Mouse (Mus musculus): ENCODE data around the gene Myt1l.

The Myt1l gene

DNA sequence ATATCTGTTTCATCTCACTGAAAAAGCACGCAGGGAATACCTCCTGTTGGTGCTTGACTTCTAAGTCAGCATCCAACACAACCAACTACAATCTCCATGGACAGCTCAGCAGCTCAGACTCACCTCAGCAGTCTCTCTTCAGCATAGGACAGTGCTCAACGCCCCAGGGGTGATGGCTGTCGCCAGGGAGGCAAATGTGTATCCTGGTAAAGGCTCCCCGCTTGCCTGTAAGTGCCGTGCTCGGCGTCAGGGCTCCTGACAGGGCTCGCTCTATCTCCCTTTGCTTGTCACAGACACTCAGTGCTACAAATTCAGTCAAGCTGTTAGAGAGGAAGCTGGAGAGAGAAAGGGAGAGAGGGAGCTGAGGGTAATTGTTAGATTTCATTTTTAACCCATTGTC lies 158.1 kb downstream of the Myt1l start:
- H3K27me3 ChIP-seq (ENCODE audit: insufficient read depth, low read length) = no peaks in the 10 kb centered on the region
- no peaks in the 10 kb centered on the region for H3K36me3 ChIP-seq (ENCODE audit: insufficient read depth, low read length)

DNA sequence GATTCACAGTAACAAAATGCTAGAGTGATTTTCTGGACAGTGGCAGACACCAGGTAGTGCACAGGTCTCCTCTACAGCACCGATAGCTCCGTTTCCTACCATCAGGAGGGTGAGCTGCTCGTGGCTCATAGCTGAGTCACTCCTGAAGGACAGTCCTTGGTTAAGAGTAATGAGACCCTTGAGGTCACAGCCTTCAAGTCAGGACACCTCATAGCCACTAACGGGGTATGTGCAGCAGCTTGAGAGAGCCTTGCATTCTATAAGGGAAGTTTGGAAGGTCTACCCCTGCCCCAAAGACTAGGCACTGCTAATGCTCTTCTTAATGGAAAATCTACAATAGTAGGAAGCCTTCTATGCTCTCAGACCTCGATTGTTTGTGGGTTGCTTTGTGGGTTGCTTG lies 163.4 kb downstream of the Myt1l start:
- Histone ChIP-seq H3K4me3 (replicated peaks; ENCODE audit: low read length) (no peak overlapping the region), H3K9me3 (ENCODE audit: low read length) (no peaks in the 10 kb centered on the region), H3K4me1 (replicated peaks; ENCODE audit: low read depth, low read length) (no peaks in the 10 kb centered on the region), H3K36me3 (ENCODE audit: insufficient read depth, low read length) (no peaks in the 10 kb centered on the region), H3K27me3 (ENCODE audit: insufficient read depth, low read length) (no peaks in the 10 kb centered on the region)
- TF ChIP-seq CTCF (conservative IDR thresholded peaks at IDR 0.05; ENCODE audit: low read length) (no peak), NANOG (IDR thresholded peaks at IDR 0.05; ENCODE audit: borderline replicate concordance, low read length) (no peak)

More for the DNA sequence above, 158.1 kb downstream of the Myt1l start:
- no peak for TF ChIP-seq CTCF (conservative IDR thresholded peaks at IDR 0.05; ENCODE audit: low read length)
- no peaks in the 10 kb centered on the region for H3K9me3 ChIP-seq (ENCODE audit: low read length)
- H3K4me3 ChIP-seq (replicated peaks; ENCODE audit: low read length) = no peak overlapping the region
- H3K4me1 ChIP-seq (replicated peaks; ENCODE audit: low read depth, low read length) = no peaks in the 10 kb centered on the region

DNA sequence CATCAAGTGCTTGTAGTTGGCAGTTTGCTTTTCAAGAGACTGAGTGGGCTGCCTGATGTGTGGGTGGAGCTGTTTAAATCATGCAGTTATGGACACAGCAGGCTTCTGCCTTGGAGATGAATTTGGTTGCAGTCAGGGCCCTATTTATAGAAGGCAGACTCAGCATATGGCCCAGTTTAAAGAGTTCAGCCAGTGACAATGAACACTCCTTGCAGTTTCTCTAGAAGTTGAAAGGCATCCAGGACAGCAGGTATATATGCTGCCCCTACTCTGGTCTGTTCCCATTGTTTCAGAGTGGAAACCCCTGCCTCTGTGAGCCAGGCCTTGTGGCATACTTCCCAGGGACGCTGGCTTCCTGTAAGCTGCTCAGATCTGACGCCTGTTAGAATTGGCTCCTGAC lies 167.0 kb downstream of the Myt1l start:
- Histone ChIP-seq H3K36me3 (ENCODE audit: insufficient read depth, low read length) (no peaks in the 10 kb centered on the region), H3K4me1 (replicated peaks; ENCODE audit: low read depth, low read length) (no peaks in the 10 kb centered on the region), H3K4me3 (replicated peaks; ENCODE audit: low read length) (no peak overlapping the region), H3K27me3 (ENCODE audit: insufficient read depth, low read length) (no peaks in the 10 kb centered on the region), H3K9me3 (ENCODE audit: low read length) (no peaks in the 10 kb centered on the region)
- TF ChIP-seq NANOG (IDR thresholded peaks at IDR 0.05; ENCODE audit: borderline replicate concordance, low read length) (no peak), POU5F1 (IDR thresholded peaks at IDR 0.05; ENCODE audit: borderline replicate concordance, low read length) (no peak), CTCF (conservative IDR thresholded peaks at IDR 0.05; ENCODE audit: low read length) (no peak)

DNA sequence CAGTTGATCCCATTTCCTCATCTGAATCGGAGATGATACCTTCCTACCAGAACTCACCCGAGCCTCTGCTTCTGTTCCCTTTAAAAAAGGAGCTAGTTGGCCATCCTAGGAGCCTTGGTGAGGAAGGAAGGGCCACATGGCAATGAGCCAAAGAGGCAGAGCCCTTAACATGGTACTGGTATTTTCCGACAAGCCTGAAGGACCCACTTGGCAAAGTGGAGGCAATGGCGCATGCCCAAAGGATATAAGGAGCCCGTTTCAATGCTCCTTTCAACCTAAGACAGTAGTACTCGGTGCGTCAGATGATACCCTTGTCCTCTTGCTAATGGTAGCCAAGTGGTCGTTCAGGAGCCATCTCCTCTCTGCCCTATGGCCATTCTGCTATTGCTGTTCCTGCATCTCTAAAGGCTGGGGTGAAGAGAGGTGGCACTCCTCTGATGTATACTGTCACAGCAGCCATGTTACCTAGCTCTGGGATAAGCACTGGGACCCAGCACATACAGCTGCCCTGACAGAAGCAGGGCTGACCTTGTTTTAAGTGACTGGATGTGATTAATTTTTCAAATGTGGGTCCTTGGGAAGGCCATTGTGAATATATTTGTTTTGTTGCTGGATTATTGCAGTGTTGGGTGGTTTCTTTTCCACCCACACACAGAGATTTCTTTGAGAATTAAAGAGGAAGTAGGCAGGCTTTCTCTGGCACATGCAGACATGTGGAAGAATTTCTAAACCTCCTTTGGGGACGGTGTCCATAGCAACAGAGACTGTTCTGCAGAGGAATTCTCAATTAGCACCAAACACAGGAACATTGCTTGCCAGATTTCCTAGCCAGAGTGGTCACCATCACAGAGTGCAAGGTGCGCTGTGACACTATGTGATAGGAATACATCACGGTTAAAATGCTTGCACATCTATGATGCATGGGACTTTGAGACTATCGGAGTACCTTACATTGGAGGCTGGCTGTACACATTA lies 169.6 kb downstream of the Myt1l start:
- H3K4me3 ChIP-seq (replicated peaks; ENCODE audit: low read length) = no peak overlapping the region
- TF ChIP-seq CTCF (conservative IDR thresholded peaks at IDR 0.05; ENCODE audit: low read length) (no peak), POU5F1 (IDR thresholded peaks at IDR 0.05; ENCODE audit: borderline replicate concordance, low read length) (no peak), NANOG (IDR thresholded peaks at IDR 0.05; ENCODE audit: borderline replicate concordance, low read length) (no peak)
- H3K36me3 ChIP-seq (ENCODE audit: insufficient read depth, low read length) = no peaks in the 10 kb centered on the region
- no peaks in the 10 kb centered on the region for H3K27me3 ChIP-seq (ENCODE audit: insufficient read depth, low read length)
- H3K9me3 ChIP-seq (ENCODE audit: low read length) = no peaks in the 10 kb centered on the region
- no peaks in the 10 kb centered on the region for H3K4me1 ChIP-seq (replicated peaks; ENCODE audit: low read depth, low read length)

DNA sequence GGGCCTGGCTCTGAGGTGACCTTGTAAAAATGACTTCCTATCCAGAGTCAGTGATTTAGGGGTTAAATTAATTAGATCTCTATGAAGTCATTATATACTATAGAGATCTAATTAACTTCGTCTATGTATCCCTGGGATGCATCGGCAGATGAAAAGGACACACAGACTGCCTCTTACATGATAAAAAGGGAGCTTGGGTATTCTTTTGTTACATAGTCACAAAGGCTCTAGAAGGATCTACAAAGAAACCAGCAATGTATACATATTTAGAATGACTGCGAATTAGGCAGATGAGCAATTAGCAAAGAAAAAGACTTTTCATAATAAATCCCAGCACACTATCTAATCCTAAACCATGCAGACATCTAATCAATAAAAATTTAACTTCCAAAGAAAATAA lies 170.4 kb downstream of the Myt1l start:
- H3K4me3 ChIP-seq (replicated peaks; ENCODE audit: low read length) = no peak overlapping the region
- H3K4me1 ChIP-seq (replicated peaks; ENCODE audit: low read depth, low read length) = no peaks in the 10 kb centered on the region
- no peaks in the 10 kb centered on the region for H3K27me3 ChIP-seq (ENCODE audit: insufficient read depth, low read length)
- no peaks in the 10 kb centered on the region for H3K9me3 ChIP-seq (ENCODE audit: low read length)
- no peak for TF ChIP-seq CTCF (conservative IDR thresholded peaks at IDR 0.05; ENCODE audit: low read length)
- no peak for TF ChIP-seq POU5F1 (IDR thresholded peaks at IDR 0.05; ENCODE audit: borderline replicate concordance, low read length)
- no peak for TF ChIP-seq NANOG (IDR thresholded peaks at IDR 0.05; ENCODE audit: borderline replicate concordance, low read length)
- H3K36me3 ChIP-seq (ENCODE audit: insufficient read depth, low read length) = no peaks in the 10 kb centered on the region

DNA sequence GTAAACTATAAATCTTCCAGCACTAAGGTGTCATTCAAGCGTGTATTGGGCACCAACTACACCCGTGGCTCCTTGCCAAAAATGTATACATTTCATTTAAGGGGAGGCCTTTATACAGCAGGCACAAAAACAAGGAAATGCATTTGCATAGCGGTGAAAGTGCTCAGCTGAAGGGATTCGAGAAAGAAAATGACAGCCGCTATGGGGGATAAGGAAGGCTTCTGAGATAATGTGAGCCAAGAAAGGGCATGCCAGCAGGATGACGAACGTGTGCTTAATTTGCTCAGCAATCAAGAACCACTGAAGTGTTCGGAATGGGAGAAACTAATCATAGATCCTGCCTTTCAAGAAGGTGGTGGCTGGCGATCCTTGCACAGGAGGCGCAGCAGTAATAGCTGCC lies 170.8 kb downstream of the Myt1l start:
- TF ChIP-seq POU5F1 (IDR thresholded peaks at IDR 0.05; ENCODE audit: borderline replicate concordance, low read length) (no peak), NANOG (IDR thresholded peaks at IDR 0.05; ENCODE audit: borderline replicate concordance, low read length) (no peak), CTCF (conservative IDR thresholded peaks at IDR 0.05; ENCODE audit: low read length) (no peak)
- no peaks in the 10 kb centered on the region for H3K9me3 ChIP-seq (ENCODE audit: low read length)
- H3K4me1 ChIP-seq (replicated peaks; ENCODE audit: low read depth, low read length) = no peaks in the 10 kb centered on the region
- no peaks in the 10 kb centered on the region for H3K27me3 ChIP-seq (ENCODE audit: insufficient read depth, low read length)
- H3K4me3 ChIP-seq (replicated peaks; ENCODE audit: low read length) = no peak overlapping the region
- no peaks in the 10 kb centered on the region for H3K36me3 ChIP-seq (ENCODE audit: insufficient read depth, low read length)

DNA sequence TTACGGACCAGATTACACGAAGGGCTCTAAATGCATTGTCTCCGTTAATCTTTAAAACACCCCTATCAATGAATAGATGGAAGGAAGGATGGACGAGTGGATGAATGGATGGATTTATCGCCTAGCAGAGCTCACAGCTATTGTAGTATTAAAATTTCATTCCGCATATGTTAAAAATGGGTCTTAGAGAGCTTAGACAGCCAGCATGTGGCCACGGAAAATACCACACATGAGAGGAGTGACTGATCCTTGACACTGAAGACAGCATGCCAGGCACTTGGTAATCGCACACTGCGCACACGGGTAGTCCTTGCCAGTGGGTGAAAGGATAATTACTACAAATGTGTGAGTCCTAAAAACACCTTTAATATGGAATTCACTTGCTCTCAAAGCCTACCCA lies 171.2 kb downstream of the Myt1l start:
- no peak for TF ChIP-seq NANOG (IDR thresholded peaks at IDR 0.05; ENCODE audit: borderline replicate concordance, low read length)
- no peak for TF ChIP-seq CTCF (conservative IDR thresholded peaks at IDR 0.05; ENCODE audit: low read length)
- TF ChIP-seq POU5F1 (IDR thresholded peaks at IDR 0.05; ENCODE audit: borderline replicate concordance, low read length) = no peak
- Histone ChIP-seq H3K27me3 (ENCODE audit: insufficient read depth, low read length) (no peaks in the 10 kb centered on the region), H3K4me3 (replicated peaks; ENCODE audit: low read length) (no peak overlapping the region), H3K4me1 (replicated peaks; ENCODE audit: low read depth, low read length) (no peaks in the 10 kb centered on the region), H3K36me3 (ENCODE audit: insufficient read depth, low read length) (no peaks in the 10 kb centered on the region), H3K9me3 (ENCODE audit: low read length) (no peaks in the 10 kb centered on the region)

DNA sequence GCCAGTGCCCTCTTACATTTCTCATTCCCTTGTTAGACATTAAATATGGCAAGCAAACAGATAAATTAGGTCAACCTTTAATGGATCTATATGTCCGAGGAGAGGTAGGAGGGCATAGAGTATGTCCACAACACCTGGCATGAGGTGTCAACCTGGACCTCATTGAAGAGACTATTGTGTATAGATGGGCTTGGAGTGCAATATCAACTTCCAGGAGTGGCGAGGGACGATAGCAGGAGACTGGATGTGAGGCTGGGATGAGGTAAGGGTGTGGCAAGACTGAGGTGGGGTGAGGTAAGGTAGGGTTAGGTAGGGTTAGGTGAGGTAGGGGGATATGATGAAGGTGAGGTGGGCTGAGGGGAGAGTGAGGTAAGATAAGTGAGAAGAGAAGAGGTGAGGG lies 171.8 kb downstream of the Myt1l start:
- no peaks in the 10 kb centered on the region for H3K4me1 ChIP-seq (replicated peaks; ENCODE audit: low read depth, low read length)
- H3K36me3 ChIP-seq (ENCODE audit: insufficient read depth, low read length) = no peaks in the 10 kb centered on the region
- H3K27me3 ChIP-seq (ENCODE audit: insufficient read depth, low read length) = no peaks in the 10 kb centered on the region
- TF ChIP-seq POU5F1 (IDR thresholded peaks at IDR 0.05; ENCODE audit: borderline replicate concordance, low read length) (no peak), CTCF (conservative IDR thresholded peaks at IDR 0.05; ENCODE audit: low read length) (no peak), NANOG (IDR thresholded peaks at IDR 0.05; ENCODE audit: borderline replicate concordance, low read length) (no peak)
- no peaks in the 10 kb centered on the region for H3K9me3 ChIP-seq (ENCODE audit: low read length)
- H3K4me3 ChIP-seq (replicated peaks; ENCODE audit: low read length) = no peak overlapping the region

DNA sequence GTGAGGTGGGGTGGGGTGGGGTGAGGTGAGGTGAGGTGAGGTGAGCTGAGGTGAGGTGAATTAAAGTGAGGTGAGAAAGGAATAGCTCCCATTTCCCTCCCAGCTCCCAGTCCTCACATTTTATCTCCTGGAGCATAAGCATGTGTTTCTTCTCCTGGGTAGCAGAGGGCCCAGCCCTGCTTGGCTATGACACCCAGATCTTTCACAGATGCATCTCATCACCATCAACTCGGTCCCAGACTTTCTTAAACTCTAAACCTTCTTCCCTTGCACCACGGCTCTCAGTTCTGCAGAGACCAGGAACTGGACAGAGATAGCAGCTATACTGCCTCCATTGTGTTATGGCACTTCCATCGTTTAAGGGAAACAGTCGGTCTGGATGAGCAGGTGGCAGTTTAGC lies 172.9 kb downstream of the Myt1l start:
- TF ChIP-seq POU5F1 (IDR thresholded peaks at IDR 0.05; ENCODE audit: borderline replicate concordance, low read length) (no peak), NANOG (IDR thresholded peaks at IDR 0.05; ENCODE audit: borderline replicate concordance, low read length) (no peak), CTCF (conservative IDR thresholded peaks at IDR 0.05; ENCODE audit: low read length) (no peak)
- H3K9me3 ChIP-seq (ENCODE audit: low read length) = no peaks in the 10 kb centered on the region
- no peak overlapping the region for H3K4me3 ChIP-seq (replicated peaks; ENCODE audit: low read length)
- no peaks in the 10 kb centered on the region for H3K4me1 ChIP-seq (replicated peaks; ENCODE audit: low read depth, low read length)
- no peaks in the 10 kb centered on the region for H3K27me3 ChIP-seq (ENCODE audit: insufficient read depth, low read length)
- H3K36me3 ChIP-seq (ENCODE audit: insufficient read depth, low read length) = no peaks in the 10 kb centered on the region

Data from E14TG2a.4 (cell line).